Mouse (Mus musculus) heart, adult 2 months (tissue): Measurements from ENCODE around the gene Styk1.

Experiments
- CTCF ChIP-seq: fragments of 200-600 bp; IDR thresholded peaks from 2 replicates; pipeline ENCODE4 v1.8.1; 2022; ENCODE audit warnings: antibody characterized with exemption, mild to moderate bottlenecking, moderate library complexity
- EP300 ChIP-seq: fragments of 200-500 bp; IDR thresholded peaks from 2 replicates; pipeline ENCODE4 v1.6.1; 2011; ENCODE audit warnings: low read depth, low read length, control low read depth; ENCODE audit not compliant: insufficient read depth

DNA sequence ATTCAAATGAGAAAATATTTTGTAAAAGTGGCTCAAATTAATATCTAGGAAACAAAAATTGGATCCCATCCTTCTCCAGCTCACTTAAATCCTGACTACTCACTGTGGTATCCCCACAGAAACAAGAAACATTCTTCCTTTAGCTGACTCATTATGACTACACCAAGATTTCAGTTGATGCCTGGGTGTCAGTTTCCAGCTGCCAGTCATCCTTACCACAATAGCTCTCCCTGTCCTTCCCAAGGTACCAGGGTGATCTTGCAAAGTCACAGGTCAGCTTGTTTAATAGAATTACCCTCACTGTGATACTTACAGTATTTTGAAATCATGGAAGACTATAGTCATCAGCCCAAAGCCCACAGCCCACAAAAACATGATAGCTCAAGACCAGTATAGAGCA lies 54.9 kb downstream of the Styk1 start:
- TF ChIP-seq CTCF (no peak), EP300 (no peak)
